Mouse (Mus musculus) limb, embryonic 13.5 days (tissue): ENCODE measurements around the gene Wscd1. TPM values are rescaled to one million over a fixed set of nuclear protein-coding genes. Genes with fewer than 3 reads are reported as not detected.
"Not testable (repeated sequence)": the region's sequence is repeated elsewhere in the genome, so short reads cannot be mapped to it uniquely, and the experiment has no call there.

ENCODE experiments used
- ATAC-seq: fragments of 200-750 bp; cut with Nextera tagmentation; 2 replicates; pipeline ENCODE4 v1.8.0; 2017; ENCODE audit warnings: low read depth, moderate number of reproducible peaks, moderate TSS enrichment; ENCODE audit not compliant: low FRiP score
- H3K27ac ChIP-seq: fragments of 300-500 bp; sonication (generic); 2 replicates; pipeline ENCODE4 v1.5.1; 2015; ENCODE audit warnings: inconsistent platforms, mild to moderate bottlenecking, moderate library complexity
- H3K27me3 ChIP-seq: fragments of 300-500 bp; sonication (generic); 2 replicates; pipeline ENCODE4 v1.6.1; 2015; ENCODE audit warnings: mild to moderate bottlenecking, inconsistent platforms
- H3K36me3 ChIP-seq: fragments of 300-500 bp; sonication (generic); 2 replicates; pipeline ENCODE4 v1.6.1; 2015; ENCODE audit warnings: inconsistent platforms, mild to moderate bottlenecking, moderate library complexity
- H3K4me1 ChIP-seq: fragments of 300-500 bp; sonication (generic); 2 replicates; pipeline ENCODE4 v1.6.1; 2015; ENCODE audit warnings: inconsistent platforms
- H3K4me2 ChIP-seq: fragments of 300-500 bp; sonication (generic); replicated peaks from 2 replicates; pipeline ENCODE4 v1.6.1; 2015; ENCODE audit warnings: inconsistent platforms, mild to moderate bottlenecking, moderate library complexity
- H3K4me3 ChIP-seq: fragments of 300-500 bp; sonication (generic); 2 replicates; pipeline ENCODE4 v1.5.1; 2015; ENCODE audit warnings: moderate library complexity, mild to moderate bottlenecking, inconsistent platforms
- H3K9ac ChIP-seq: fragments of 300-500 bp; sonication (generic); 2 replicates; pipeline ENCODE4 v1.6.1; 2015; ENCODE audit warnings: mild to moderate bottlenecking, inconsistent platforms
- H3K9me3 ChIP-seq: fragments of 300-500 bp; sonication (generic); 2 replicates; pipeline ENCODE4 v1.6.1; 2016; ENCODE audit warnings: inconsistent platforms
- WGBS: fragments of 180-500 bp; shearing (Covaris S2); methylation state at CpG from one replicate; pipeline ENCODE4 v1.1.7; 2015; 5-methylcytosine and 5-hydroxymethylcytosine counted together
- polyA plus RNA-seq: library from polyadenylated mRNA; unstranded; fragments of >200 nt; fragmentation: Nextera tagmentation; extraction: Ambion mirVana; gene quantifications from 2 replicates; pipeline ENCODE4 v1.2.1, GENCODE M21; 2015

Wscd1 gene
- polyA plus RNA-seq, 1 experiment from 2014 or later: 2.8 TPM

- Histone ChIP-seq H3K9me3 (no peaks in the 10 kb centered on the region), H3K27me3 (no peaks in the 10 kb centered on the region), H3K36me3 (no peaks in the 10 kb centered on the region), H3K4me3 (no peak overlapping the region), H3K4me2 (no peak overlapping the region), H3K4me1 (no peaks in the 10 kb centered on the region), H3K9ac (no peak overlapping the region), H3K27ac (no peak overlapping the region)
- 60% methylated on average over 2 of the region's 2 CpGs for WGBS
- no peak for ATAC-seq
Measured at GRCm38 (mm10) chr11:71811828-71812227, 62.1 kb downstream of the Wscd1 start.

GRCm38 (mm10) chr11:71812921-71813320 is 63.2 kb downstream of the Wscd1 start:
- Histone ChIP-seq H3K4me1 (no peaks in the 10 kb centered on the region), H3K36me3 (no peaks in the 10 kb centered on the region), H3K4me2 (no peak overlapping the region), H3K27ac (no peak overlapping the region), H3K27me3 (no peaks in the 10 kb centered on the region), H3K9ac (no peak overlapping the region), H3K9me3 (no peaks in the 10 kb centered on the region), H3K4me3 (no peak overlapping the region)
- WGBS: 85% methylated on average over 7 of the region's 7 CpGs
- ATAC-seq: no peak

- H3K4me3 ChIP-seq: no peak overlapping the region
- H3K9ac ChIP-seq: no peak overlapping the region
- H3K4me1 ChIP-seq: no peaks in the 10 kb centered on the region
- H3K4me2 ChIP-seq: no peak overlapping the region
- 60% methylated on average over 7 of the region's 7 CpGs for WGBS
- H3K36me3 ChIP-seq: no peaks in the 10 kb centered on the region
- H3K27me3 ChIP-seq: no peaks in the 10 kb centered on the region
- H3K27ac ChIP-seq: no peak overlapping the region
- H3K9me3 ChIP-seq: no peaks in the 10 kb centered on the region
- ATAC-seq: no peak
Measured at GRCm38 (mm10) chr11:71814511-71814910, 64.8 kb downstream of the Wscd1 start.

- Histone ChIP-seq H3K9ac (no peak overlapping the region), H3K27me3 (no peaks in the 10 kb centered on the region), H3K9me3 (no peaks in the 10 kb centered on the region), H3K4me1 (no peaks in the 10 kb centered on the region), H3K36me3 (no peaks in the 10 kb centered on the region), H3K4me2 (no peak overlapping the region), H3K27ac (no peak overlapping the region), H3K4me3 (no peak overlapping the region)
- WGBS: 77% methylated on average over 6 of the region's 6 CpGs
- ATAC-seq: no peak
Measured at GRCm38 (mm10) chr11:71815326-71815725, 65.6 kb downstream of the Wscd1 start.

GRCm38 (mm10) chr11:71816918-71817317 is 67.2 kb downstream of the Wscd1 start:
- H3K27me3 ChIP-seq: no peaks in the 10 kb centered on the region
- no peak overlapping the region for H3K4me2 ChIP-seq
- no peak for ATAC-seq
- H3K4me3 ChIP-seq: no peak overlapping the region
- no peak overlapping the region for H3K27ac ChIP-seq
- WGBS: 70% methylated on average over 3 of the region's 3 CpGs
- no peaks in the 10 kb centered on the region for H3K9me3 ChIP-seq
- no peak overlapping the region for H3K9ac ChIP-seq
- no peaks in the 10 kb centered on the region; the same call in 1 of the 2 replicates for H3K4me1 ChIP-seq
- H3K36me3 ChIP-seq: no peaks in the 10 kb centered on the region

GRCm38 (mm10) chr11:71817341-71817740 is 67.6 kb downstream of the Wscd1 start:
- 67% methylated on average over 4 of the region's 4 CpGs for WGBS
- H3K36me3 ChIP-seq: no peaks in the 10 kb centered on the region
- H3K9me3 ChIP-seq: no peaks in the 10 kb centered on the region
- no peaks in the 10 kb centered on the region; the same call in 1 of the 2 replicates for H3K4me1 ChIP-seq
- no peak overlapping the region for H3K9ac ChIP-seq
- no peak overlapping the region for H3K4me3 ChIP-seq
- no peaks in the 10 kb centered on the region for H3K27me3 ChIP-seq
- no peak overlapping the region for H3K27ac ChIP-seq
- ATAC-seq: no peak
- H3K4me2 ChIP-seq: no peak overlapping the region

- ATAC-seq: no peak
- no peaks in the 10 kb centered on the region; the same call in 1 of the 2 replicates for H3K4me1 ChIP-seq
- WGBS: 71% methylated on average over 5 of the region's 5 CpGs
Measured at GRCm38 (mm10) chr11:71818111-71818510, 68.4 kb downstream of the Wscd1 start.

GRCm38 (mm10) chr11:71819901-71820300 is 70.2 kb downstream of the Wscd1 start:
- 76% methylated on average over 9 of the region's 9 CpGs for WGBS
- H3K9me3 ChIP-seq: no peaks in the 10 kb centered on the region

More at GRCm38 (mm10) chr11:71818111-71818510, 68.4 kb downstream of the Wscd1 start:
- Histone ChIP-seq H3K4me3 (no peak overlapping the region), H3K9me3 (no peaks in the 10 kb centered on the region), H3K27ac (no peak overlapping the region), H3K9ac (no peak overlapping the region), H3K4me2 (no peak overlapping the region), H3K27me3 (no peaks in the 10 kb centered on the region), H3K36me3 (no peaks in the 10 kb centered on the region)

GRCm38 (mm10) chr11:71820847-71821246 is 71.1 kb downstream of the Wscd1 start:
- Histone ChIP-seq H3K27me3 (no peaks in the 10 kb centered on the region), H3K27ac (no peak overlapping the region), H3K36me3 (no peaks in the 10 kb centered on the region), H3K4me2 (no peak overlapping the region), H3K9me3 (no peaks in the 10 kb centered on the region), H3K4me3 (no peak overlapping the region), H3K9ac (no peak overlapping the region), H3K4me1 (no peaks in the 10 kb centered on the region; the same call in 1 of the 2 replicates)
- WGBS: 48% methylated on average over 10 of the region's 10 CpGs
- no peak for ATAC-seq

More at GRCm38 (mm10) chr11:71819901-71820300, 70.2 kb downstream of the Wscd1 start:
- Histone ChIP-seq H3K9ac (no peak overlapping the region), H3K27me3 (no peaks in the 10 kb centered on the region), H3K36me3 (no peaks in the 10 kb centered on the region), H3K27ac (no peak overlapping the region), H3K4me1 (no peaks in the 10 kb centered on the region; the same call in 1 of the 2 replicates), H3K4me3 (no peak overlapping the region), H3K4me2 (no peak overlapping the region)
- ATAC-seq: no peak

GRCm38 (mm10) chr11:71821526-71821925 is 71.8 kb downstream of the Wscd1 start:
- not testable (repeated sequence) for H3K36me3 ChIP-seq, H3K4me2 ChIP-seq, H3K4me3 ChIP-seq, H3K4me1 ChIP-seq, H3K9ac ChIP-seq, ATAC-seq, H3K9me3 ChIP-seq, H3K27me3 ChIP-seq, H3K27ac ChIP-seq
- 78% methylated on average over 6 of the region's 6 CpGs for whole genome bisulfite sequencing

- no peaks in the 10 kb centered on the region for H3K36me3 ChIP-seq
- WGBS: 87% methylated on average over 5 of the region's 5 CpGs
- no peak overlapping the region for H3K27ac ChIP-seq
- H3K9me3 ChIP-seq: no peaks in the 10 kb centered on the region
- H3K4me2 ChIP-seq: no peak overlapping the region
- no peak for ATAC-seq
- no peaks in the 10 kb centered on the region for H3K27me3 ChIP-seq
- H3K4me3 ChIP-seq: no peak overlapping the region
- H3K4me1 ChIP-seq: no peaks in the 10 kb centered on the region; the same call in 1 of the 2 replicates
- no peak overlapping the region for H3K9ac ChIP-seq
Measured at GRCm38 (mm10) chr11:71822031-71822430, 72.3 kb downstream of the Wscd1 start.

GRCm38 (mm10) chr11:71824971-71825370 is 75.3 kb downstream of the Wscd1 start:
- Histone ChIP-seq H3K36me3 (no peaks in the 10 kb centered on the region), H3K9ac (no peak overlapping the region), H3K27ac (no peak overlapping the region), H3K27me3 (no peaks in the 10 kb centered on the region), H3K4me2 (no peak overlapping the region), H3K4me3 (no peak overlapping the region), H3K9me3 (no peaks in the 10 kb centered on the region), H3K4me1 (no peaks in the 10 kb centered on the region; the same call in 1 of the 2 replicates)
- 62% methylated on average over 4 of the region's 4 CpGs for WGBS
- ATAC-seq: no peak
